Mouse (Mus musculus) heart, postnatal 36 days (tissue): ENCODE data around the gene 5730596B20Rik. TPM values are rescaled to one million over a fixed set of nuclear protein-coding genes. Genes with fewer than 3 reads are reported as not detected.

Experiments
- DNase-seq, 2 experiments: peaks; one replicate each; pipeline ENCODE4 v3.0.0; 2021 to 2022
- intact Hi-C: fragments of 180-260 bp; cut with DNase I; formaldehyde crosslinking; loops from one replicate; pipeline ENCODE4 v1.15.1; 2025
- total RNA-seq, 2 experiments: library from RNA; stranded (reverse); gene quantifications; 2 replicates each; pipeline ENCODE4 v1.2.3; 2021

5730596B20Rik gene
- total RNA-seq, 2 experiments from 2014 or later: 0.08 TPM; not detected in 1

GRCm38 (mm10) chr6:52172501-52172900 lies 4.8 kb upstream of the 5730596B20Rik start:
- intact Hi-C loops: no loop called here
- DNase-seq: peak in 1 of 2 experiments; percentile 61

GRCm38 (mm10) chr6:52173648-52174047 lies 3.6 kb upstream of the 5730596B20Rik start:
- no peak for DNase-seq
- intact Hi-C loops: no loop called here

GRCm38 (mm10) chr6:52174968-52175751 lies 2.1 kb upstream of the 5730596B20Rik start:
- no peak for DNase-seq

DNA sequence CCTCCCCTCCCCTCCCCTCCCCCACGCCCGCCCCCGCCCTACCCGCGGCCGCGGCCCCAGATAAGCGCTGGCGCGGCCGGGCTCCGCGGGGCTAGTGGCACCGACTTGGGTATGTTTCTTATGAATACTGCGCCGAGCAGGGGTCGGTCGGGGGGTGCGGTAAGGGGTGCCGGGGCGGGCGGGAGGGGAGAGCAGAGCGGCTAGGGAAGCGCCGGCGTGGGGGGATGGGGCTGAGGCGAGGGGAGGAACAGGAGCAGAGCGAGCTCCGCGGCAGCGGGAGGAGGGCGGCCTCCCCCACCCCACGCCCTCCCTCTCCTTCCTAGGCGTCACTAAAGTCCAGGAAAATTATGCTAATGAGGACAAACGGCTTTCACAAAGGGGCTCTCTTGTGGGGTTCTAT lies 1.4 kb upstream of the 5730596B20Rik start:
- intact Hi-C loops: no loop called here
- DNase-seq: no peak

More at GRCm38 (mm10) chr6:52174968-52175751, 2.1 kb upstream of the 5730596B20Rik start:
- intact Hi-C loops: no loop called here

GRCm38 (mm10) chr6:52176391-52176790 lies 907 bp upstream of the 5730596B20Rik start:
- DNase-seq: no peak
- intact Hi-C loops: no loop called here

DNA sequence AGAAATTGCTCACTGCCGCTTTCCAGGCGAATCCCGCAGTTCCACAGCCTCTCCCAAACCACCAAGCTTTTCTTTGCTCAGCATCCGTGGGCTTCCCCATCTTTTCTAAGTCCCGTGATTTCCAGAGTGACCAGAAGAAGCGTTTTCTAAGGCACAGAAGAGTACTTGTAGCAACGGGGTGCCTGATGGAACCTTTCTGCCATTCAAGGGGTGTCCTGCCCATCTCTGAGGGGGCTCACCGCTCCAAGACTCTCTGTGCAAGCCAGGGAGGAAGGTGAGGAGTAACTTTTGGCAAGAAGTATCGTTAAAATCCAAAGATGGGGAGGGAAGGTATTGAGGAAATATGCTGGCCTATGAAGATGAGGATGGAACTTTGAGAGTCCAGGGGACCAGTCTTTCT lies 508 bp downstream of the 5730596B20Rik start:
- intact Hi-C loops: no loop called here
- DNase-seq: no peak

GRCm38 (mm10) chr6:52178918-52179665 lies 1.8 kb downstream of the 5730596B20Rik start:
- DNase-seq: no peak
- intact Hi-C loops: no loop called here

DNA sequence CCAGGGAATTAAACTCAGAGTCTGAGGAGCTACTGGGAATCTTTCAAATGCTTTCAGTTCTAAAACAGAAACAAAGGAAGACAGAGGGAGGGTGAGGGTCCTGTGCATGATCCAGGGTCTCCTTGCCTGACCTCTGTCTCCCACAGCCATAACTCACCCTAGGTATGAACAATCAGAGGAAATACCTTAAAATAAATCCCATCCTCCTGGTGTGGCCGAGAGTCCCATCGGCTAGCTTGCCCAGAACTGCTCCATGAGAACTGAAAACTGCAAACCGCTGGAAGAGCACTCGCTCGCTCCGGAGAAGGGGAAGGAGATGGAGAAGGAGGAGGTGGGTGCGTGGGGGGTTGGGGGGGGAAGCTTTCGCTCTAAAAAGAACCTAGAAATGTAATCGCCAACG lies 2.4 kb downstream of the 5730596B20Rik start:
- no peak for DNase-seq
- intact Hi-C loops: no loop called here

GRCm38 (mm10) chr6:52180213-52180710 lies 3.0 kb downstream of the 5730596B20Rik start:
- intact Hi-C loops: no loop called here
- DNase-seq: no peak

DNA sequence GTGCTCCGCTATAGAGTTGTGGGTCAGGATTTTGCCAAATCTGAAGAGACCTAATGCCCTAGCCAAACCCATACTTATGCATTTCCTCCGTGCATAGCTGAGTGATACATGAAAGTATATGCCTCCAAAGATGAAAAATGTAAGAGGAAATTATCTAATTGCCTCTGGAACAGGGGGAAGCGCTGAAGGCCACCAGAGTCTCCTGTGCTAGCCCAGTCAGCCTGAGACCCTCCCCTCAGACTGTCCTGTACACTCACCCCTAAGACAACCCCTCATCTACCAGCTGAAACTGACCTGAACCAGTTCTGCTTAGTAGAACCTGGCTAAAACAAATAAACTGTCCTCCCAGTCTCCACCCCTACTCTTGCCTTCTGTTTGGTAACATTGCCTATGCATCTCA lies 3.4 kb downstream of the 5730596B20Rik start:
- intact Hi-C loops: no loop called here

DNA sequence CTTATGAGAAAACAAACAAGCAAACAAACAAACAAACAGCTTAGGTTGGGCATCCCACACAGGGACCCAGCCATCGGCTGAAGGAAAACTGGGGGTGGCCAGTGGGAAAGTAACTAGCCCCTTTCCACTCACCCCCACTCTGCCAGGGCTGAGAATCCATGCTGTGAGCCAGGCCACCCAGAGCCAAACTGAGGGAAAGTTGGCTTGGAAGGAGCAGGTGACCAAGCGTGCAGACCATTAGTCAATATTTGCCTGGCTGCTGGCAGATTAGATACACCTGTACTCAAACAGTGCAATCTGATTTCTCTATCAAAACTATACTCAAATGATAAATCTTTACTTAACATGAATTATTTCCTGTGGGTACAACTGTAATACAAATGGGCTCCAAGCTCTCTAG lies 4.7 kb downstream of the 5730596B20Rik start:
- no peak for DNase-seq
- intact Hi-C loops: no loop called here

More for the DNA sequence above, 3.4 kb downstream of the 5730596B20Rik start:
- DNase-seq: no peak

DNA sequence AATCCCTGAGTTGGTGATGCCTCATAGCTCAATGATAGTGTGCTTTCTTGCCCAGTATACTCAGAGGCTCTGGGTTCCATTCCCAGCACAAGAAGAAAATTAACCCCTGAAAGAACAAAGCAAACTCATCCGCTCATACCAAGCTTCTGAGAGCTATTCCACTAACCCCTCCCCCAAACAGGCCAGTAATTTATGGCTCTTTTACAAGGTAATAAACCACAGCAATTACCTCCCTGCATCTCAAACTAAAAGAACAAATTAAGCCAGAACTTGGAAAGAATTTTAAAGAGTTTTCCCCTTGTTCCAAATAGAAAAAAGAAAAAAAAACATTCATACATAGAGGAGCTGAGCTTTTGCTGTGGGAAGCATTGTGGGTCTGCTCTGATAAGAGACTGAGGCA lies 5.5 kb downstream of the 5730596B20Rik start:
- no peak for DNase-seq
- intact Hi-C loops: no loop called here

GRCm38 (mm10) chr6:52183311-52184080 lies 6.2 kb downstream of the 5730596B20Rik start:
- intact Hi-C loops: no loop called here
- no peak for DNase-seq

DNA sequence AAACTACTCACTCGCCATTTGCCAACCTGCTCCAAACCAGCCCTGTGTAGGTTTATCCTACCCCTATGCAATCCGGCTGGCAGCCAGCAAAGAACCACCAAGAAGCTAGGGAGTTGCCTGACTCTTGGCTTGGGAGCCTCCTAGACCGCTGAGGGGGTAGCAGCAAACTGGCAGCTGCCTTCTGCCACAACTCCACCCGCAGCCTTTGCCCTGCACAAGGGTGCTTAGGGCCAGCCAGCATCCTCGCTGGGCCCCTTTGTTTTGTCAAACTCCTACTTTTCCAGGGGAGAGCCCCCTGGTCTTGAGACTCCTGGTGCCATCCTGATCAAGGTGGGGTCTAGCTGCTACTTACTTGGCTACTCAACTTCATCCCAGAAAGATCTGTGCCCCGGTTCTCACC lies 7.4 kb downstream of the 5730596B20Rik start:
- intact Hi-C loops: no loop called here
- DNase-seq: no peak

- intact Hi-C loops: no loop called here
- no peak for DNase-seq
These were observed 7.9 kb downstream of the 5730596B20Rik start for GRCm38 (mm10) chr6:52185222-52185621.

GRCm38 (mm10) chr6:52185834-52186233 lies 8.5 kb downstream of the 5730596B20Rik start:
- intact Hi-C loops: no loop called here

GRCm38 (mm10) chr6:52186500-52186899 lies 9.2 kb downstream of the 5730596B20Rik start:
- intact Hi-C loops: no loop called here
- DNase-seq: no peak

More at GRCm38 (mm10) chr6:52185834-52186233, 8.5 kb downstream of the 5730596B20Rik start:
- DNase-seq: no peak

DNA sequence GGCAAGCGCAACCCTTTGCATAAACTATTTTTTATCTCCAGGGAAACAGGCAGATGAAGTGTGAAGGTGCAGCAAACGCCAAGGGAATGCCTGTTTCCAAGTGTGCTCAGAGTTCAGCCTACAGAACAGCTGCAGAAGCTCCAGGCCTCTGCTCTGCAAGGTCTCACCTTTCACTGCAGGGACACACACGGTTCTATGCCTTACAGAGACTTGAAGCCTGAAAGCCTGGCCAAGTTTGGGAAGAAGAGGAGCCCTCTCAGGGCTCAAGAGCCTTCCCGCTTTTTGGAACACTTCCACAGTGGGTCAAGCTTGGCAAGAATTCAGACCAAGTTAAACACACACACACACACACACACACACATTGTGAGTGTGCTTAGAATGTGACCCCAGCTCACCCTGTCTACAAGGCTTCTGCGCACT lies 11.9 kb downstream of the 5730596B20Rik start:
- DNase-seq: no peak
- intact Hi-C loops: no loop called here

- no peak for DNase-seq
- intact Hi-C loops: loop anchor here (5.0 kb wide), 1 partner anchor 33 kb away; the partner anchor contains the start of gene Hoxa1
These were observed 12.6 kb downstream of the 5730596B20Rik start for GRCm38 (mm10) chr6:52189909-52190308.

GRCm38 (mm10) chr6:52190410-52190809 lies 13.1 kb downstream of the 5730596B20Rik start:
- no peak for DNase-seq
- intact Hi-C loops: loop anchor here (5.0 kb wide), 1 partner anchor 33 kb away; the partner anchor contains the start of gene Hoxa1
